Mouse (Mus musculus) ES-Bruce4 (cell line): Measurements from ENCODE around the gene Chst4.

Experiments used
- CTCF ChIP-seq: IDR thresholded peaks from one replicate; pipeline ENCODE4 v1.8.1; 2011; ENCODE audit warnings: low read depth, low read length
- EP300 ChIP-seq: IDR thresholded peaks from 2 replicates; pipeline ENCODE4 v1.6.1; 2011; ENCODE audit warnings: low read depth, low read length; ENCODE audit not compliant: insufficient read depth
- POLR2A ChIP-seq: IDR thresholded peaks from one replicate; pipeline ENCODE4 v1.8.1; 2011; ENCODE audit warnings: low read length; ENCODE audit not compliant: insufficient read depth

DNA sequence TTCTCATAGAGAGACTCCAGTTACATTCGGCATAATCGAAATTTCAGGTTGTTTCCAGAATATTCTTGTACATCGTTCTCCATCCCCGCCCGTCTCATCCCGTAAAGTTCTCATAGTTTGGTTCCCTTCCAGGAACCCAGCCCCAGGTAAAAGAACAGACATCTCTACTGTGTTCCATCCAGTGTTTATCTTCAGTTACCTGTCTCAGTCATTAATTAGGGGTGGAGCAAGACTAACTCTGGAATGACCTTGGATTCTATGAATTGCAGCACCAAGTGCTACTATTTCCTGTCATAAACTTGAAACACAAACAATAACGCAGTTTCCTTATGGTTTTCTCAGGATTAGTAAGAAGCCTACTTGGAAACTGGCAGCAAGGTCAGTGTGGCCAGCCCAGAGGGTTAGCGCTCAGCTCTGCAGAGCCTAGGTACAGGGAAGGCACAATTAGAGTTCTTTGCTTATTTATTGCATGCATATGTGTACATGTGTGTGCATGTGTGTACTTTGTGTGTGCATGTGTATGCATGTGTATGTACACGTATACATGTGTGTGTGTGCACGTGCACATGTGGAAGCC lies 16.7 kb downstream of the Chst4 start:
- TF ChIP-seq CTCF (no peak), EP300 (no peak), POLR2A (no peak)
